Mouse (Mus musculus): ENCODE results near the gene Atp2a3. TPM values are rescaled to one million over a fixed set of nuclear protein-coding genes. Genes with fewer than 3 reads are reported as not detected.

The Atp2a3 gene
- 1 to 10 TPM; 6.9 to 7.0 TPM for total RNA-seq (2021)
- long read RNA-seq, experiment 1, partial matches to known transcripts = 1 of 3 reads
- long read RNA-seq, experiment 1, other reads (novel, unspliced or antisense) = 2 of 3 reads
- long read RNA-seq, experiment 2, partial matches to known transcripts = 0 of 1 reads
- long read RNA-seq, experiment 2, other reads (novel, unspliced or antisense) = 1 of 1 reads

GRCm38 (mm10) chr11:72961072-72961980, at the start of gene Atp2a3:
Gene Atp2a3 (plus strand): TSS chr11:72961169.
- no peak for DNase-seq (ENCODE audit: extremely low spot score in 1 of 2, low spot score in 2 of 2)
- TF ChIP-seq CTCF (IDR thresholded peaks at IDR 0.05) = no peak
- H3K27ac ChIP-seq = no peak within 1 kb of the TSS
- intact Hi-C loops (cut with DNase I) = no loop called here
- peak within 1 kb of the TSS; percentile 28 for H3K4me3 ChIP-seq

- intact Hi-C loops (cut with DNase I) = no loop called here
These were observed 43.5 kb upstream of the Atp2a3 start for GRCm38 (mm10) chr11:72917299-72917996.

GRCm38 (mm10) chr11:72923116-72923515, 37.9 kb upstream of the Atp2a3 start:
- DNase-seq (ENCODE audit: extremely low spot score in 1 of 2, low spot score in 2 of 2) = no peak
- H3K4me3 ChIP-seq = no peak overlapping the region
- intact Hi-C loops (cut with DNase I) = no loop called here
- no peak overlapping the region for H3K27ac ChIP-seq
- no peak for TF ChIP-seq CTCF (IDR thresholded peaks at IDR 0.05)

More at GRCm38 (mm10) chr11:72917299-72917996, 43.5 kb upstream of the Atp2a3 start:
- H3K27ac ChIP-seq = no peak overlapping the region
- no peak overlapping the region for H3K4me3 ChIP-seq
- DNase-seq (ENCODE audit: extremely low spot score in 1 of 2, low spot score in 2 of 2) = no peak
- no peak for TF ChIP-seq CTCF (IDR thresholded peaks at IDR 0.05)

GRCm38 (mm10) chr11:72924458-72924857, 36.5 kb upstream of the Atp2a3 start:
- TF ChIP-seq CTCF (IDR thresholded peaks at IDR 0.05) = no peak
- intact Hi-C loops (cut with DNase I) = no loop called here
- H3K4me3 ChIP-seq = no peak overlapping the region
- DNase-seq (ENCODE audit: extremely low spot score in 1 of 2, low spot score in 2 of 2) = no peak
- no peak overlapping the region for H3K27ac ChIP-seq

- no peak for TF ChIP-seq CTCF (IDR thresholded peaks at IDR 0.05)
- Histone ChIP-seq H3K4me3 (no peak overlapping the region), H3K27ac (no peak overlapping the region)
- intact Hi-C loops (cut with DNase I) = loop anchor here (5.0 kb wide), 1 partner anchor 122 kb away; the partner anchor contains the start of gene Ncbp3
- no peak for DNase-seq (ENCODE audit: extremely low spot score in 1 of 2, low spot score in 2 of 2)
These were observed 35.9 kb upstream of the Atp2a3 start for GRCm38 (mm10) chr11:72925067-72925466.

- peak; percentile 40 to 44 for DNase-seq (ENCODE audit: extremely low spot score in 1 of 2, low spot score in 2 of 2)
- TF ChIP-seq CTCF (IDR thresholded peaks at IDR 0.05) = peak; percentile 97
- Histone ChIP-seq H3K27ac (no peak overlapping the region), H3K4me3 (no peak overlapping the region)
- intact Hi-C loops (cut with DNase I) = loop anchor here (1.0 to 5.0 kb wide), 2 partner anchors 74 to 121 kb away; partner anchors contain the start of gene Ncbp3
These were observed 34.6 kb upstream of the Atp2a3 start for GRCm38 (mm10) chr11:72926226-72926890.

GRCm38 (mm10) chr11:72928516-72928915, 32.5 kb upstream of the Atp2a3 start:
- TF ChIP-seq CTCF (IDR thresholded peaks at IDR 0.05) = no peak
- no peak for DNase-seq (ENCODE audit: extremely low spot score in 1 of 2, low spot score in 2 of 2)

GRCm38 (mm10) chr11:72940208-72941143, 20.5 kb upstream of the Atp2a3 start:
- Histone ChIP-seq H3K4me3 (peak overlapping the region; percentile 42), H3K27ac (no peak overlapping the region; the same call in 1 of the 2 replicates)
- TF ChIP-seq CTCF (IDR thresholded peaks at IDR 0.05) = peak; percentile 76
- intact Hi-C loops (cut with DNase I) = no loop called here
- no peak for DNase-seq (ENCODE audit: extremely low spot score in 1 of 2, low spot score in 2 of 2)

More at GRCm38 (mm10) chr11:72928516-72928915, 32.5 kb upstream of the Atp2a3 start:
- intact Hi-C loops (cut with DNase I) = loop anchor here (5.0 kb wide), 1 partner anchor 119 kb away; the partner anchor contains the start of gene Ncbp3
- H3K4me3 ChIP-seq = no peak overlapping the region
- no peak overlapping the region for H3K27ac ChIP-seq

GRCm38 (mm10) chr11:72944996-72945793, 15.8 kb upstream of the Atp2a3 start:
- TF ChIP-seq CTCF (IDR thresholded peaks at IDR 0.05) = no peak
- no peak overlapping the region for H3K4me3 ChIP-seq
- no peak overlapping the region for H3K27ac ChIP-seq
- intact Hi-C loops (cut with DNase I) = no loop called here
- no peak for DNase-seq (ENCODE audit: extremely low spot score in 1 of 2, low spot score in 2 of 2)

Measured in left cerebral cortex, adult 2 months (tissue).